Mouse (Mus musculus) adrenal gland, postnatal 25 days (tissue): ENCODE data around the gene Mymx. TPM values are rescaled to one million over a fixed set of nuclear protein-coding genes. Genes with fewer than 3 reads are reported as not detected.

ENCODE experiments used
- DNase-seq: peaks from one replicate; pipeline ENCODE4 v3.0.0; 2021; ENCODE audit warnings: mixed read lengths
- total RNA-seq: library from RNA; stranded (reverse); gene quantifications from 2 replicates; pipeline ENCODE4 v1.2.3, GENCODE M21; 2021

Gene Mymx
- total RNA-seq, 1 experiment from 2014 or later = not detected

- no peak for DNase-seq
These were observed 8.4 kb upstream of the Mymx start for GRCm38 (mm10) chr17:45610144-45610866.

GRCm38 (mm10) chr17:45608396-45608795 is 6.5 kb upstream of the Mymx start:
- no peak for DNase-seq

- DNase-seq = no peak
These were observed 5.3 kb upstream of the Mymx start for GRCm38 (mm10) chr17:45606992-45607879.

GRCm38 (mm10) chr17:45602984-45603383 is 1.1 kb upstream of the Mymx start:
- no peak for DNase-seq

- DNase-seq = no peak
These were observed 577 bp downstream of the Mymx start for GRCm38 (mm10) chr17:45601325-45601724.

GRCm38 (mm10) chr17:45600267-45600666 is 1.6 kb downstream of the Mymx start:
- DNase-seq = no peak

GRCm38 (mm10) chr17:45599446-45600242 is 2.3 kb downstream of the Mymx start, which contains the start of gene Slc29a1:
Gene Slc29a1, minus strand, starts transcription at chr17:45599606.
- DNase-seq = peak; percentile 78

GRCm38 (mm10) chr17:45598891-45599290 is 3.0 kb downstream of the Mymx start:
- no peak for DNase-seq

- no peak for DNase-seq
These were observed 3.5 kb downstream of the Mymx start for GRCm38 (mm10) chr17:45598376-45598775.

GRCm38 (mm10) chr17:45597787-45598186 is 4.1 kb downstream of the Mymx start:
- DNase-seq = peak; percentile 35

GRCm38 (mm10) chr17:45596631-45597396 is 5.1 kb downstream of the Mymx start:
- peak; percentile 85 for DNase-seq

- no peak for DNase-seq
These were observed 6.0 kb downstream of the Mymx start for GRCm38 (mm10) chr17:45595736-45596390.

- peak; percentile 86 for DNase-seq
These were observed 6.8 kb downstream of the Mymx start for GRCm38 (mm10) chr17:45594881-45595735.

- DNase-seq = no peak
These were observed 7.7 kb downstream of the Mymx start for GRCm38 (mm10) chr17:45594195-45594594.

- DNase-seq = peak; percentile 22
These were observed 8.4 kb downstream of the Mymx start for GRCm38 (mm10) chr17:45593479-45593878.

- DNase-seq = peak; percentile 30
These were observed 9.1 kb downstream of the Mymx start for GRCm38 (mm10) chr17:45592606-45593431.

GRCm38 (mm10) chr17:45591701-45592605 is 9.9 kb downstream of the Mymx start:
- peak; percentile 45 for DNase-seq

GRCm38 (mm10) chr17:45590410-45590809 is 11.5 kb downstream of the Mymx start:
- no peak for DNase-seq
